Mouse (Mus musculus): ENCODE measurements around the gene Kdm2a.

DNA sequence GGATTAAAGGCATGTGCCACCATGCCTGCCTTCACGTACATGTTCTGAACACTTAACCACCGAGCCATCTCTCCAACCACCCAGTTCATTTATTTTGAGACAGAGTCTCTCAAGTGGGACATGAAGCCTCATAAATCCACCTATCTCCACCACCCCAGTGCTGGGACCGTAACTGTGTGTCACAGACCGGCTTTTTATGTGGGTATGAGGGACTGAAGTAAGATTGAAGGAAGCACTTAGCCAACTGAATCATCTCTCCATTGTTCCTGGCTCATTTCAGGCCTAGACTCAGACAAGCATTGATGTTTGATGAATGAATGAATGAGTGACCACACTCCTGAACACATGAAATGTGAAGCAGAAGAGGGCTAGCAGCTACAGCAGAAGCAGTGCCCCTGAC lies 88.8 kb downstream of the Kdm2a start:
- TF ChIP-seq CTCF (IDR thresholded peaks at IDR 0.05; ENCODE audit: extremely low read depth, insufficient read depth, low read length) = no peak
- no peak for TF ChIP-seq POLR2A (IDR thresholded peaks at IDR 0.05; ENCODE audit: extremely low read depth, insufficient read depth, low read length)

All from cortical plate, adult 2 months (tissue).